Mouse (Mus musculus) CH12.LX (cell line): ENCODE results near the gene Aspdh. TPM values are rescaled to one million over a fixed set of nuclear protein-coding genes. Genes with fewer than 3 reads are reported as not detected.

ENCODE experiments used
- DNase-seq: peaks from one replicate; pipeline ENCODE4 v3.0.0-alpha.2; 2013; ENCODE audit errors: extremely low read depth
- H3K27ac ChIP-seq: 2 replicates; pipeline ENCODE4 v1.5.1; 2012; ENCODE audit warnings: low read depth, mild to moderate bottlenecking, control low read depth, moderate library complexity; ENCODE audit not compliant: insufficient read depth
- H3K27me3 ChIP-seq: replicated peaks from 2 replicates; pipeline ENCODE3; 2012; ENCODE audit warnings: inconsistent platforms
- H3K36me3 ChIP-seq, 2 experiments: replicated peaks in 1 of 2; 2 replicates each; pipeline versions ENCODE3 to v1.6.1; 2012; ENCODE audit warnings: inconsistent platforms in 1 of 2, low read length in 1 of 2, mild to moderate bottlenecking in 1 of 2, mixed read lengths in 1 of 2, moderate library complexity in 1 of 2; ENCODE audit not compliant: control insufficient read depth in 1 of 2, insufficient read depth in 1 of 2
- H3K4me1 ChIP-seq, 2 experiments: 2 replicates each; pipeline ENCODE4 v1.6.1; 2012; ENCODE audit warnings: inconsistent platforms in 1 of 2, moderate library complexity in 1 of 2; ENCODE audit not compliant: insufficient read depth in 2 of 2, control insufficient read depth in 1 of 2
- H3K4me2 ChIP-seq: 2 replicates; pipeline ENCODE4 v1.6.1; 2012; ENCODE audit warnings: low read depth, mild to moderate bottlenecking, control low read depth; ENCODE audit not compliant: poor library complexity, insufficient read depth, severe bottlenecking
- H3K4me3 ChIP-seq, 3 experiments: fragments of 150-350 bp in 1 of 3; sonication (generic) in 1 of 3; replicated peaks in 1 of 3; 2 replicates each; pipeline versions ENCODE3 to v1.5.1; 2011 to 2012; ENCODE audit warnings: low read depth in 2 of 3, low read length in 2 of 3, mild to moderate bottlenecking in 2 of 3, moderate library complexity in 2 of 3, control low read depth in 1 of 3, improper control_type of control experiment in 1 of 3, inconsistent platforms in 1 of 3, mixed read lengths in 1 of 3; ENCODE audit not compliant: poor library complexity in 1 of 3
- H3K79me2 ChIP-seq: replicated peaks from 2 replicates; pipeline ENCODE4 v1.6.1; 2012; ENCODE audit warnings: mild to moderate bottlenecking, moderate library complexity; ENCODE audit not compliant: control insufficient read depth, poor library complexity, insufficient read depth, severe bottlenecking; ENCODE audit errors: extremely low read depth
- H3K9ac ChIP-seq: 2 replicates; pipeline ENCODE4 v1.6.1; 2012; ENCODE audit warnings: low read depth, mild to moderate bottlenecking, control low read depth, moderate library complexity; ENCODE audit not compliant: insufficient read depth
- H3K9me3 ChIP-seq: replicated peaks from 2 replicates; pipeline ENCODE3; 2012; ENCODE audit warnings: low read length, inconsistent platforms, mixed read lengths
- CHD2 ChIP-seq: IDR thresholded peaks from 2 replicates; pipeline ENCODE4 v1.6.1; 2011; ENCODE audit warnings: low read length, improper control_type of control experiment
- CTCF ChIP-seq, 2 experiments: IDR thresholded peaks in 1 of 2; conservative IDR thresholded peaks in 1 of 2; 2 replicates each; pipeline ENCODE4 v1.5.1; 2011 to 2012; ENCODE audit warnings: low read depth in 2 of 2, low read length in 2 of 2, improper control_type of control experiment in 1 of 2, inconsistent platforms in 1 of 2, mild to moderate bottlenecking in 1 of 2, moderate library complexity in 1 of 2
- E2F4 ChIP-seq: IDR thresholded peaks from 2 replicates; pipeline ENCODE4 v1.6.1; 2011; ENCODE audit warnings: low read depth, low read length, improper control_type of control experiment; ENCODE audit not compliant: insufficient replicate concordance
- ELF1 ChIP-seq: IDR thresholded peaks from 2 replicates; pipeline ENCODE4 v1.6.1; 2014; ENCODE audit warnings: low read depth, mild to moderate bottlenecking, inconsistent platforms, low read length, improper control_type of control experiment
- ETS1 ChIP-seq: conservative IDR thresholded peaks from 2 replicates; pipeline ENCODE4 v1.6.1; 2012; ENCODE audit warnings: low read depth, mild to moderate bottlenecking, inconsistent platforms, low read length, improper control_type of control experiment, moderate library complexity
- HCFC1 ChIP-seq: IDR thresholded peaks from 2 replicates; pipeline ENCODE4 v1.6.1; 2012; ENCODE audit warnings: low read depth, mild to moderate bottlenecking, inconsistent platforms, low read length, improper control_type of control experiment
- IRF4 ChIP-seq: IDR thresholded peaks from 2 replicates; pipeline ENCODE4 v1.6.1; 2014; ENCODE audit warnings: low read depth, mild to moderate bottlenecking, inconsistent platforms, low read length, improper control_type of control experiment
- MAFK ChIP-seq: IDR thresholded peaks from 2 replicates; pipeline ENCODE4 v1.6.1; 2011; ENCODE audit warnings: low read length, improper control_type of control experiment; ENCODE audit not compliant: insufficient replicate concordance
- MAX ChIP-seq: IDR thresholded peaks from 2 replicates; pipeline ENCODE4 v1.6.1; 2011; ENCODE audit warnings: low read length, improper control_type of control experiment
- MYC ChIP-seq: IDR thresholded peaks from 2 replicates; pipeline ENCODE4 v1.6.1; 2011; ENCODE audit warnings: low read depth, mild to moderate bottlenecking, improper control_type of control experiment, low read length
- NELFE ChIP-seq: IDR thresholded peaks from 2 replicates; pipeline ENCODE4 v1.6.1; 2011; ENCODE audit warnings: low read depth, low read length, improper control_type of control experiment
- NRF1 ChIP-seq: IDR thresholded peaks from 2 replicates; pipeline ENCODE4 v1.6.1; 2014; ENCODE audit warnings: low read depth, mild to moderate bottlenecking, inconsistent platforms, low read length, improper control_type of control experiment, moderate library complexity
- PAX5 ChIP-seq: IDR thresholded peaks from 2 replicates; pipeline ENCODE4 v1.6.1; 2012; ENCODE audit warnings: low read length, inconsistent platforms, mixed read lengths
- POLR2A ChIP-seq: IDR thresholded peaks from 2 replicates; pipeline ENCODE4 v1.6.1; 2011; ENCODE audit warnings: low read depth, mild to moderate bottlenecking, improper control_type of control experiment, low read length
- POLR2AphosphoS2 ChIP-seq: IDR thresholded peaks from 2 replicates; pipeline ENCODE4 v1.6.1; 2011; ENCODE audit warnings: low read depth, low read length, improper control_type of control experiment
- RAD21 ChIP-seq: IDR thresholded peaks from 2 replicates; pipeline ENCODE4 v1.6.1; 2011; ENCODE audit warnings: low read depth, mild to moderate bottlenecking, low read length, improper control_type of control experiment, moderate library complexity
- SMC3 ChIP-seq: IDR thresholded peaks from 2 replicates; pipeline ENCODE4 v1.6.1; 2011; ENCODE audit warnings: low read depth, low read length, improper control_type of control experiment
- TBP ChIP-seq: conservative IDR thresholded peaks from 2 replicates; pipeline ENCODE4 v1.6.1; 2011; ENCODE audit warnings: low read depth, low read length, improper control_type of control experiment
- USF1 ChIP-seq: IDR thresholded peaks from 2 replicates; pipeline ENCODE4 v1.6.1; 2014; ENCODE audit warnings: low read depth, mild to moderate bottlenecking, inconsistent platforms, low read length, improper control_type of control experiment
- USF2 ChIP-seq: conservative IDR thresholded peaks from 2 replicates; pipeline ENCODE4 v1.6.1; 2011; ENCODE audit warnings: low read depth, low read length, improper control_type of control experiment
- ZC3H11A ChIP-seq: IDR thresholded peaks from 2 replicates; pipeline ENCODE4 v1.6.1; 2012; ENCODE audit warnings: low read depth, mild to moderate bottlenecking, inconsistent platforms, low read length, improper control_type of control experiment
- ZKSCAN1 ChIP-seq: IDR thresholded peaks from 2 replicates; pipeline ENCODE4 v1.6.1; 2012; ENCODE audit warnings: low read depth, inconsistent platforms, low read length, improper control_type of control experiment, borderline replicate concordance
- ZNF384 ChIP-seq: IDR thresholded peaks from 2 replicates; pipeline ENCODE4 v1.6.1; 2012; ENCODE audit warnings: low read depth, low read length, improper control_type of control experiment, inconsistent platforms
- dilution Hi-C: fragments of 300-500 bp; cut with MboI; formaldehyde crosslinking; loops from 2 replicates; pipeline ENCODE4 v1.14.3; 2020; ENCODE audit warnings: low sequenced_read_pairs; ENCODE audit not compliant: extremely low pct_unique_long_range_greater_than_20kb, extremely low pct_ligation_motif_present
- in situ Hi-C: fragments of 300-500 bp; cut with MboI; formaldehyde crosslinking; loops from 3 replicates; pipeline ENCODE4 v1.14.3; 2019; ENCODE audit warnings: low sequenced_read_pairs, low pct_ligation_motif_present, low pct_unique_long_range_greater_than_20kb, mixed read lengths
- polyA plus RNA-seq: library from polyadenylated mRNA; unstranded; fragments of >175 nt; gene quantifications from 2 replicates; pipeline ENCODE4 v1.2.1, GENCODE M21; 2012; ENCODE audit warnings: low read depth; ENCODE audit not compliant: insufficient read length
- total RNA-seq, 2 experiments: library from RNA; depleted of rRNA; stranded (reverse); fragments of 300-350 nt in 1 of 2; fragments of >200 nt in 1 of 2; gene quantifications; 2 replicates each; pipeline ENCODE4 v1.2.3; 2012 to 2014

The Aspdh gene
- total RNA-seq (2012; rRNA removed) (not detected in 2 replicates), total RNA-seq (2014; rRNA removed) (not detected in 2 replicates), polyA plus RNA-seq (not detected in 2 replicates)

DNA sequence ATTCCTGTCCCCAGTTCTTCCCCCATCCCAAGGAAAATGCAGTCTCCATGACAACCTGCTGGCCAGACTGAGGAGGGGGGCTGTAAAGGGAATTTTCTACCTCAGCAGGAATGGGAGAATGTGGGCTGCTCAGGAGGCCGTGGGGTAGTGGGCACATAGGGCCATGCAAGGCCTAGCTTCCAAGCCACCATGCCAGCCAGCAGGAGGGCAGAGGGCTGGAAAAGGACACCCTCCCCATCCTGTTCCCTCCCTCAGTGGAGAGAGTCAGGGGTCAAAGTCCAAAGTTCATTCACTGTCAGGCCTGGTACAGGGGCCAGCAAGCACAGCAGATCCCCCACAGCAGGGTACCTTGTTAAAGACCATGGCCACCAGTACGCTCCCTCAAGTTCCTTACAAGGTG lies at the start of gene Aspdh:
Aspdh (plus strand) TSS at position 281 of the 400 bp plus-strand sequence.
- DNase-seq, result no peak
- H3K4me3 ChIP-seq, result no peak within 1 kb of the TSS
- no peak within 1 kb of the TSS for H3K27ac ChIP-seq
- H3K36me3 ChIP-seq, result peaks cover 0 to 9% of the 10 kb centered on the region in 2 experiments
- H3K27me3 ChIP-seq, result peaks cover 59% of the 10 kb centered on the region
- in situ Hi-C loops, result no loop called here
- no peaks in the 10 kb centered on the region for H3K79me2 ChIP-seq
- no peak within 1 kb of the TSS for H3K4me2 ChIP-seq
- dilution Hi-C loops, result no loop called here
- peaks cover 9% of the 10 kb centered on the region for H3K9me3 ChIP-seq
- TF ChIP-seq HCFC1, result no peak
- TF ChIP-seq CTCF (conservative IDR thresholded peaks at IDR 0.05 in 1 of 2, IDR thresholded peaks at IDR 0.05 in 1 of 2; ENCODE audit: low read depth in 2 of 2, low read length in 2 of 2), result no peak
- TF ChIP-seq MAX, result no peak
- no peak for TF ChIP-seq MAFK
- TF ChIP-seq NRF1, result no peak
- no peak for TF ChIP-seq ELF1
- TF ChIP-seq E2F4, result no peak
- TF ChIP-seq TBP, result no peak
- TF ChIP-seq ZC3H11A, result no peak
- no peak for TF ChIP-seq ETS1
- TF ChIP-seq ZKSCAN1, result no peak
- TF ChIP-seq NELFE, result no peak
- no peak for TF ChIP-seq ZNF384
- no peak within 1 kb of the TSS for H3K9ac ChIP-seq
- peaks cover 8 to 22% of the 10 kb centered on the region in 2 experiments for H3K4me1 ChIP-seq

DNA sequence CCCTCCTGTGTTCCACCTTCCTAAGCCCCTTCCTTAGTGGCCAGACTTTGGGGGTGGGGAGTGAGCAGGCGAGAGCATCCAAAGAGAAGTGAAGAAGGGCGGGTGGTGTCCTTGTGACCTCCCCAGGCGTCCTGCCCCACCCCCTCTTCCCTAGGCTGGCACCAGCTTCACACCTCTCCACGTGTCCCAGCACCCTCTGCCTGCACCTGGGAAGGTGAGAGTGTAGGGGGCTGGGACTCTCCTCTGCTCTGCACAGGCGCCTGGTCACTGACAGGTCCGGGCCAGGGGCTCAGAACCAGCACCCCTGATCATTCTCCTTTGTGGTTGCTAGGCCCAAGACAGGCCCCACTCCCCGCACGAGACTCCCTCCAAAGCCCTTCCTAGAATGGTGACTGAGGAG lies 37.5 kb upstream of the Aspdh start:
- Histone ChIP-seq H3K36me3 (no peaks in the 10 kb centered on the region), H3K9me3 (no peaks in the 10 kb centered on the region), H3K27me3 (peaks cover 83% of the 10 kb centered on the region), H3K27ac (no peak overlapping the region), H3K79me2 (no peaks in the 10 kb centered on the region), H3K4me1 (peaks cover 2 to 5% of the 10 kb centered on the region in 2 experiments; a peak in 2 of 4 replicates), H3K9ac (no peak overlapping the region), H3K4me2 (no peak overlapping the region), H3K4me3 (no peak overlapping the region)
- dilution Hi-C loops (no loop called here), in situ Hi-C loops (no loop called here)
- TF ChIP-seq PAX5 (no peak), CHD2 (no peak), USF2 (no peak), USF1 (no peak), NELFE (no peak), MYC (no peak), SMC3 (no peak), MAX (no peak), IRF4 (no peak), CTCF (conservative IDR thresholded peaks at IDR 0.05 in 1 of 2, IDR thresholded peaks at IDR 0.05 in 1 of 2; ENCODE audit: low read depth in 2 of 2, low read length in 2 of 2) (no peak), RAD21 (no peak), POLR2AphosphoS2 (no peak), HCFC1 (no peak), POLR2A (no peak)
- DNase-seq, result no peak
